Mouse (Mus musculus): ENCODE measurements around the gene Farp1. TPM values are rescaled to one million over a fixed set of nuclear protein-coding genes. Genes with fewer than 3 reads are reported as not detected.

The Farp1 gene
- polyA plus RNA-seq, 1 experiment from 2014 or later: 35.6 TPM

DNA sequence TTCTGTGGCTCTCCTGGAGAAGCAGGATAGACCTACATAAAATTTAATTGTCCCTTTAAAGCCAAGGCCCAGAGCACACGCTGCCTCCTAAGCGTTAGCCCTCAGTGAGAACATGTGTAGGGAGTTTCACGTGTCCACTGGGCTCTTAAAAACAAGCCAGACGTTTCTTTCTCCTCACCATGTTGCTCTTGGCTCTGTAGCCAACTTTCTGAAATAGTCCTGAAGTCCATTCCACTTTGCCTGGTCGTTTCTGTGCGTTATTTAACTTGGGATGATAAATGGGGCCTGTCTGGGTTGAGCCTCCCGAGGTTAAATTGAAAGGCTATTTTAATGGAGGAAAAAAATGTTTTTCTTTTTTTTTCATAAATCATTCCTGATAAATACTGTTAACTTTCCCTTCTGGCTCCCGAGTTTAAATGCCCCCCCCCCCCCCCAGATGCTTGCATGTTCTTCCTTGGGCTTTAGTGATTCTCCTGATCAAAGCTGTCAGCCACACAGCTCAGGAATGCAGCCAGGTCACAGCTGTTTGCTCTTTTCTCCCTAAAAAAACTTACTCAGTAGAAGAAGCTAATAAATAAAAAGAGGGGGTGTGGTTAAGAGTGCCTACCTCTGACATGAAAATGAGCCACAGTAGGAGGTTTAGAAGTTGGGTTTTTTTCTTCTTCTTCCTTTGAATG lies 73.6 kb downstream of the Farp1 start:
- ATAC-seq (replicated peaks): no peak
- Histone ChIP-seq H3K27ac (replicated peaks) (no peak overlapping the region; the same call in 1 of the 2 replicates), H3K4me1 (peaks cover 15% of the 10 kb centered on the region), H3K4me2 (replicated peaks) (no peak overlapping the region), H3K9me3 (no peaks in the 10 kb centered on the region), H3K36me3 (no peaks in the 10 kb centered on the region), H3K4me3 (no peak overlapping the region), H3K9ac (replicated peaks) (no peak overlapping the region), H3K27me3 (no peaks in the 10 kb centered on the region)
- 18% methylated on average over 8 of the region's 8 CpGs for WGBS

DNA sequence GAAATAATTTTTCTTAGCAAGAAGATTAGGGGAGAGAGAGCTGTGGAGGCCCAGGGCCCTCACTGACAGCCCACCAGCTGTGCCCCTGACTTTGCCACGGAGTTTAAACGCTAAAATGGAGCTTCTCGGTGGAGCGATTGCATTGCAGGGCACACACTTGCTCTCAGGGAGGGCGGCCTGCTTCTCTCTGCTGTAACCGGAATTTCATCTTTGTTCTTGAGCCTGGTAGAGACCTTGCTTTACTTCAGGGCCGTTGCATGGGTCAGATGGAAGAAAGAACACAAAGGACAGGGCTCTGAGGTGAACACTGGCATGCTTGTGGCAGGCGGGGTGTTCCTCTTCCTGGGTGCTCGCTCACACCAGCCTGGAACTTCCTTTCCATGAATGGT lies 74.1 kb downstream of the Farp1 start:
- no peak for ATAC-seq (replicated peaks)
- H3K36me3 ChIP-seq: no peaks in the 10 kb centered on the region
- no peak overlapping the region for H3K4me2 ChIP-seq (replicated peaks)
- 14% methylated on average over 9 of the region's 9 CpGs for WGBS
- no peaks in the 10 kb centered on the region for H3K27me3 ChIP-seq
- H3K9me3 ChIP-seq: no peaks in the 10 kb centered on the region
- no peak overlapping the region; the same call in 1 of the 2 replicates for H3K27ac ChIP-seq (replicated peaks)
- H3K4me3 ChIP-seq: no peak overlapping the region
- H3K9ac ChIP-seq (replicated peaks): no peak overlapping the region
- H3K4me1 ChIP-seq: peaks cover 13% of the 10 kb centered on the region

DNA sequence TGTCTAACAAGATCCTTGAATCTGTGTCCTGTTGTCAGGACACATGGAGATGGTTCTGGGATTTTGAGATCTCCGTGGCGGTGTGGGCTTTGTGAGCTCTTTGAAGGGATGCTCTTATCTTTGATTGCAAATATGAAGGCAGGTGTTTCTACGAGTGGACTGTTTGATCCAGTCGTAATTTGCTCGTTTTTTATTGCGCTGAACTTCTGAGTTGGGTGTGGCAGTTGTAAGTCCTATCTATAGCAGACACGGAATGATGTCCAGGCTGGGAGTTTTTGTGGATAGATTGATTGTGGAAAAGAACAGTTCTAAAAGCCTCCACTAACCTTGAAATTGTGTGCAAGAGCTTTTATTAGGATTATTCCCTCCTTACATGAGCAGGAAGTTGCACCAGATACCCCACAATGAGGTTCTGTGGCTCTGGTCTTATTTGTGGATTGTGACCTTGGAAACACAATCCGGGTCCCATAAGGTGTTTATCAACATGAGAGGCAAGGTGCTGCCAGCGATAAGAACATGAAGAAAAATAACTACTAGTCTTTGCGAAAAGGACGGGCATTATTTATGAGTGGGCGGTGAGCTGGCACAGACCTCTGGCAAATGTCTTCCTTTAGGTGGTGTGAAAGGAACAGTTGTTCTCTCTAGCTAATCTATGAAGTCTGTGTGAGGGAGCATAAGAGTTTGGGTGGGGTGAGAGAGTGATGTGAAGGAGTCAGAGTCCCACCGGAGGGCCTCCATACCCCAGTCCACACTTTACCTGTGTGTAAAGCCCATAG lies 75.7 kb downstream of the Farp1 start:
- H3K4me2 ChIP-seq (replicated peaks): no peak overlapping the region
- peaks cover 10% of the 10 kb centered on the region for H3K4me1 ChIP-seq
- no peak for ATAC-seq (replicated peaks)
- H3K4me3 ChIP-seq: no peak overlapping the region
- no peaks in the 10 kb centered on the region for H3K9me3 ChIP-seq
- H3K9ac ChIP-seq (replicated peaks): no peak overlapping the region
- 90% methylated on average over 13 of the region's 13 CpGs for WGBS
- H3K36me3 ChIP-seq: no peaks in the 10 kb centered on the region
- H3K27ac ChIP-seq (replicated peaks): no peak overlapping the region
- H3K27me3 ChIP-seq: no peaks in the 10 kb centered on the region

DNA sequence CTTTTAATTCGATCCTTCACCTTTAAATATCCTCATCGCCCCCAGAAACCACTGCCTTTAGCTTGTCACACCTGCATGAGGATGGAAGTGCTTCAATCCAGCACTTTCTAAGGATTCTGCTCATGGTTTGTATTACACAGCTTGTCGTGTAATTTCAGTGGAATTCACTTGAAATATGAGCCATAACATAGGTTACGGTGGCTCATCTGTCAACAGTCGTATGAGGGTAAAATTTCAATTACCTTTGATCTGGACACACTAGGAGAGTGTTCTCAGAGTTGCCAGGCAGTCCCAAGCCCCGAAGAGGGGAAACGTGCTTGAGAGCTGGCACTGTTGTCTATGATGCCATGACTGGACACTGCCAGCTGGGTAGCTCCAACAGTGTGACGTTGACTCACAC lies 77.1 kb downstream of the Farp1 start:
- no peaks in the 10 kb centered on the region for H3K36me3 ChIP-seq
- no peak overlapping the region for H3K27ac ChIP-seq (replicated peaks)
- no peaks in the 10 kb centered on the region for H3K27me3 ChIP-seq
- H3K4me1 ChIP-seq: peaks cover 10% of the 10 kb centered on the region
- no peak overlapping the region for H3K4me2 ChIP-seq (replicated peaks)
- no peaks in the 10 kb centered on the region for H3K9me3 ChIP-seq
- ATAC-seq (replicated peaks): no peak
- H3K4me3 ChIP-seq: no peak overlapping the region
- no peak overlapping the region for H3K9ac ChIP-seq (replicated peaks)
- WGBS: 94% methylated on average over 8 of the region's 8 CpGs

- Histone ChIP-seq H3K36me3 (no peaks in the 10 kb centered on the region), H3K9me3 (no peaks in the 10 kb centered on the region), H3K27ac (replicated peaks) (no peak overlapping the region), H3K9ac (replicated peaks) (no peak overlapping the region), H3K4me2 (replicated peaks) (no peak overlapping the region), H3K4me1 (peaks cover 6% of the 10 kb centered on the region), H3K4me3 (no peak overlapping the region), H3K27me3 (no peaks in the 10 kb centered on the region)
- WGBS: 78% methylated on average over 6 of the region's 6 CpGs
- no peak for ATAC-seq (replicated peaks)
Observed at GRCm38 (mm10) chr14:121113785-121114184, 78.8 kb downstream of the Farp1 start.

- Histone ChIP-seq H3K4me3 (no peak overlapping the region), H3K4me2 (replicated peaks) (no peak overlapping the region), H3K9me3 (no peaks in the 10 kb centered on the region), H3K4me1 (no peaks in the 10 kb centered on the region), H3K36me3 (no peaks in the 10 kb centered on the region), H3K27me3 (no peaks in the 10 kb centered on the region), H3K27ac (replicated peaks) (no peak overlapping the region), H3K9ac (replicated peaks) (no peak overlapping the region)
- 88% methylated on average over 4 of the region's 4 CpGs for WGBS
- ATAC-seq (replicated peaks): no peak
Observed at GRCm38 (mm10) chr14:121116696-121117095, 81.7 kb downstream of the Farp1 start.

DNA sequence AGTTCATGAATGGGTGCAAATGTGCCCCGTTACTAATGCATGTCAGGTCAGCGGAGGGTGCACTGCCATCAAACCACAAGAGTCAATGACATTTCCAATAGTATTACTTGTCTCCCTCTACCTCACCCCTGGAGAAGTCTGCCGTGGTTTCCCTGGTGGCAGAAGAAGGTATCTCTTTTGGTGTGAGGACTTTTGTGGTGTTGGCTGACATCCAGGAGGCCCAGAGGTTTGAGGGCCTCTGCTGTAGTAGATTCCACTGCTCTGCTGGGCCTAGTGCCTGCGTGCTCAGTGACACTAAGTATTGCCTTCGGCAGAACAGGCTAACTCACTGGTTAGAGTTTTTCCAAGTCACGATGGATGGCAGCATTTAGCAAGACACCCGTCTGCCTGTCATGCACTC lies 83.9 kb downstream of the Farp1 start:
- Histone ChIP-seq H3K9me3 (no peaks in the 10 kb centered on the region), H3K9ac (replicated peaks) (no peak overlapping the region), H3K27me3 (no peaks in the 10 kb centered on the region), H3K4me1 (no peaks in the 10 kb centered on the region), H3K4me3 (no peak overlapping the region), H3K36me3 (no peaks in the 10 kb centered on the region), H3K4me2 (replicated peaks) (no peak overlapping the region), H3K27ac (replicated peaks) (no peak overlapping the region)
- 83% methylated on average over 7 of the region's 7 CpGs for WGBS
- ATAC-seq (replicated peaks): no peak

DNA sequence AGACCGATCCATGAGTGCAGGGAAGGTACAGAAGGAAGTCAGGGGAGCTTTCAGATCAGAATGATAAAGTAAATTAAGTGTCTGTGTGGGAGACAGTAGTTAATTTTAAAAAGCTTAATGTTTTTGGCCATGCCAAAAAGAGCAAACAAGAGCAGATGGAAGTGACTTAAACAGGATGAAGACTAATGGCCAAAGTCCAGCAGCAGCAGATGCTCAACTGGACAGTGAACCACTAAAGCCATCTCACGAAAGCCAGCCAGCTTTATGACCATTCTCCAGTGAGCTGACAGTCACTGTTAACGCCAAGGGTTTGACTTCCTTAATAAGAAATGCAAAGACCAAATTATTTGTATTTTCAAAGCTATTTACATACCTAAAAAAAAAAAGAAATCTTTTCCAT lies 86.7 kb downstream of the Farp1 start:
- Histone ChIP-seq H3K27ac (replicated peaks) (no peak overlapping the region), H3K9me3 (no peaks in the 10 kb centered on the region), H3K9ac (replicated peaks) (no peak overlapping the region), H3K36me3 (no peaks in the 10 kb centered on the region), H3K4me3 (no peak overlapping the region), H3K4me1 (no peaks in the 10 kb centered on the region), H3K4me2 (replicated peaks) (no peak overlapping the region), H3K27me3 (no peaks in the 10 kb centered on the region)
- ATAC-seq (replicated peaks): no peak
- WGBS: 81% methylated on average over 3 of the region's 3 CpGs

GRCm38 (mm10) chr14:121122852-121123251 lies 87.9 kb downstream of the Farp1 start:
- no peak overlapping the region for H3K27ac ChIP-seq (replicated peaks)
- no peaks in the 10 kb centered on the region for H3K9me3 ChIP-seq
- no peak overlapping the region for H3K9ac ChIP-seq (replicated peaks)
- no peaks in the 10 kb centered on the region for H3K27me3 ChIP-seq
- no peak overlapping the region for H3K4me3 ChIP-seq
- H3K36me3 ChIP-seq: no peaks in the 10 kb centered on the region
- ATAC-seq (replicated peaks): no peak
- 20% methylated on average over 2 of the region's 2 CpGs for WGBS
- H3K4me1 ChIP-seq: no peaks in the 10 kb centered on the region
- no peak overlapping the region for H3K4me2 ChIP-seq (replicated peaks)

DNA sequence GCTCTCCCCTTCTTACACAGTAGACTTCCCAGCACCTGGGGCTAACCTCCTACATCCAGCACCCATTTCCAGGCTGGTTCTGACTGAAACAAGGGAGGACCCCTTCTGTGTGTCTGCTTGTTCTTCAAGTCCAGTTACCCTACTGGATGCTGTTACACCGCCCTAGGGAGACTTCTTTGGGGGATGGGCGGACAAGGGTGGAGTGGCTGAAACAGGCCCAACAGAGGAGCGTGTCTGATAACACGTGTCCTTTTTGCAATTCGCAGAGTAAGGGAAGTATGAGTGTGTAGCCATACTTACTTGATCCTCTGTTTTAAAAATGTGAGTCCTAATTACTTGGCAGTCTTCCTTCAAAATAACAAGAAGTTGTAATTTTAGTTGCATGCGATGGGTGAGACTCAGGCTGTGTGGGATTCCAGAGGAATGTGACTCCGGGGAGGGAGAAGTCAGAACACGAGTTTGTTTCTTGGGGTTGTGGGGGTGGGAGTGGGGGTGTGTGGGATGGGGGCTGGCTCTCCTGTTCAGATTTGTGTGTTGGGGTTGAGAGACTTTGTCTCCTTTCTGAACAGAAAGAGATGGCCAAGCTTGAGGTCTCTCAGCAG lies 89.5 kb downstream of the Farp1 start:
- no peak overlapping the region for H3K4me2 ChIP-seq (replicated peaks)
- no peak overlapping the region for H3K9ac ChIP-seq (replicated peaks)
- peaks cover 7% of the 10 kb centered on the region for H3K4me1 ChIP-seq
- no peak overlapping the region for H3K27ac ChIP-seq (replicated peaks)
- no peak overlapping the region for H3K4me3 ChIP-seq
- ATAC-seq (replicated peaks): no peak
- no peaks in the 10 kb centered on the region for H3K36me3 ChIP-seq
- H3K27me3 ChIP-seq: no peaks in the 10 kb centered on the region
- WGBS: 91% methylated on average over 8 of the region's 8 CpGs
- no peaks in the 10 kb centered on the region for H3K9me3 ChIP-seq

DNA sequence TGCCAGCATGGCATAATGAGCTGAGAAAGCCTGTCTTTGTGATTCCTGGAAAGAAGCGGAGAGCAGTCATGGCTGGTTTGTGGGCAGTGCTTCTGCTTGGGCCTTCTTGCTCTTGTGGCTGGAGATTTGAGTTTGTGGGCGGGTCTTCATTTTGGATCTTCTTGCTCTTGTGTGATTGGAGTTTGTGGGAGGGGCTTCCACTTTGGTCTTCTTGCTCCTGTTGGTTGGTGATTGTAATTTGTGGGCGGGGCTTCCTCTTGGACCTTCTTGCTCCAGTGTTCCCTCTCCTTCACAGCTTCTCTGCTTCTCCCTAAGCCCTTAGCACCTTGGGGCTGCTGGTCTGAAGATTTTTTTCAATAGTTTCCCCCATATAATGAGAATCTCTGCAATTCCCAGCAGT lies 90.7 kb downstream of the Farp1 start:
- H3K4me1 ChIP-seq: peaks cover 8% of the 10 kb centered on the region
- 96% methylated on average over 3 of the region's 3 CpGs for WGBS
- no peaks in the 10 kb centered on the region for H3K27me3 ChIP-seq
- no peaks in the 10 kb centered on the region for H3K36me3 ChIP-seq
- H3K4me3 ChIP-seq: no peak overlapping the region
- H3K9me3 ChIP-seq: no peaks in the 10 kb centered on the region
- H3K4me2 ChIP-seq (replicated peaks): no peak overlapping the region
- H3K27ac ChIP-seq (replicated peaks): no peak overlapping the region
- H3K9ac ChIP-seq (replicated peaks): no peak overlapping the region
- no peak for ATAC-seq (replicated peaks)

- no peak overlapping the region for H3K9ac ChIP-seq (replicated peaks)
- H3K36me3 ChIP-seq: no peaks in the 10 kb centered on the region
- H3K9me3 ChIP-seq: no peaks in the 10 kb centered on the region
- ATAC-seq (replicated peaks): no peak
- peaks cover 8% of the 10 kb centered on the region for H3K4me1 ChIP-seq
- H3K4me3 ChIP-seq: no peak overlapping the region
- no peaks in the 10 kb centered on the region for H3K27me3 ChIP-seq
- H3K4me2 ChIP-seq (replicated peaks): no peak overlapping the region
- H3K27ac ChIP-seq (replicated peaks): no peak overlapping the region
- 66% methylated on average over 4 of the region's 4 CpGs for WGBS
Observed at GRCm38 (mm10) chr14:121126291-121126690, 91.3 kb downstream of the Farp1 start.

All from forebrain, embryonic 15.5 days (tissue).